Mouse (Mus musculus) adrenal gland (tissue): ENCODE data around the gene Uba52.

Experiments used
- intact Hi-C: fragments of 180-260 bp; cut with DNase I; formaldehyde crosslinking; loops from one replicate; pipeline ENCODE4 v1.15.1; 2025
- long read RNA-seq, 2 experiments: library from polyadenylated mRNA; unstranded; transcript quantifications; one replicate each; pipeline ENCODE4 v2.0.0; 2020; ENCODE audit warnings: borderline replicate concordance in 1 of 2; ENCODE audit not compliant: insufficient replicate concordance in 1 of 2

The Uba52 gene
- long read RNA-seq, experiment 1, transcript Uba52-203 (4 exons, 711 nt), result major isoform, 1,317 of 1,576 reads
- long read RNA-seq, experiment 1, transcript Uba52-208 (3 exons, 387 nt), result minor isoform, 10 of 1,576 reads
- long read RNA-seq, experiment 1, transcript Uba52-205 (4 exons, 705 nt), result minor isoform, 63 of 1,576 reads
- long read RNA-seq, experiment 1, transcript Uba52-201 (4 exons, 541 nt), result minor isoform, 139 of 1,576 reads
- long read RNA-seq, experiment 1, partial matches to known transcripts, result 0 of 1,576 reads
- long read RNA-seq, experiment 1, other reads (novel, unspliced or antisense), result 40 of 1,576 reads
- long read RNA-seq, experiment 2, transcript Uba52-203 (4 exons, 711 nt), result major isoform, 1,304 of 1,540 reads
- long read RNA-seq, experiment 2, transcript Uba52-208 (3 exons, 387 nt), result minor isoform, 10 of 1,540 reads
- long read RNA-seq, experiment 2, transcript Uba52-205 (4 exons, 705 nt), result minor isoform, 39 of 1,540 reads
- long read RNA-seq, experiment 2, transcript Uba52-201 (4 exons, 541 nt), result minor isoform, 122 of 1,540 reads
- long read RNA-seq, experiment 2, partial matches to known transcripts, result 12 of 1,540 reads
- long read RNA-seq, experiment 2, other reads (novel, unspliced or antisense), result 43 of 1,540 reads

- intact Hi-C loops, result no loop called here
These were observed at the start of gene Uba52 for GRCm38 (mm10) chr8:70510228-70510915. Gene Uba52 (minus strand): TSS chr8:70510801.

DNA sequence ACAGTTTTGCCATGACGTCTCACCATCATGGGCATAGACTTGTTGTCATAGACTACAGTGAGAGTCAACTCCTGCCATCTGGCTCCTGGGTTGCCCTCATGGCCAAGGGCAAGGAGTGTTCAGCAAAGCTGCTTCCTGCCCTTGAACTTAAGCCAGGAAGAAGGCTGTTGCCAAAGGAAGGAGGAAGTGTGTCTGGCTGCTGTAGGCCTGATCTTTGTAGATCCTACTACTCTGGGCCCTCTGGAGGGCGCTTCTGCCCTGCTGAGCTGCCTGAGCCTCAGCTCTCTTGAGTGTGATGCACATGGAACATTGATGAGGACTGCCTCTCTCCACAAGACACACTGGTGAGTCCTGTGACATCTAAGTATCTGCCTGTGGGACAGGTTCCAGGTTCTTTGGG, 49.5 kb upstream of the Uba52 start:
- intact Hi-C loops, result loop anchor here (2.0 kb wide), 1 partner anchor 25 kb away; no protein-coding TSS in a partner anchor

GRCm38 (mm10) chr8:70558983-70559382, 48.4 kb upstream of the Uba52 start:
- intact Hi-C loops, result no loop called here

GRCm38 (mm10) chr8:70558334-70558733, 47.7 kb upstream of the Uba52 start:
- intact Hi-C loops, result no loop called here

- intact Hi-C loops, result no loop called here
These were observed 44.6 kb upstream of the Uba52 start for GRCm38 (mm10) chr8:70555079-70555747.

- intact Hi-C loops, result loop anchor here (5.0 kb wide), 1 partner anchor 34 kb away; no protein-coding TSS in a partner anchor
These were observed 43.1 kb upstream of the Uba52 start for GRCm38 (mm10) chr8:70553740-70554139.

GRCm38 (mm10) chr8:70552836-70553235, 42.2 kb upstream of the Uba52 start:
- intact Hi-C loops, result loop anchor here (5.0 kb wide), 1 partner anchor 34 kb away; no protein-coding TSS in a partner anchor

DNA sequence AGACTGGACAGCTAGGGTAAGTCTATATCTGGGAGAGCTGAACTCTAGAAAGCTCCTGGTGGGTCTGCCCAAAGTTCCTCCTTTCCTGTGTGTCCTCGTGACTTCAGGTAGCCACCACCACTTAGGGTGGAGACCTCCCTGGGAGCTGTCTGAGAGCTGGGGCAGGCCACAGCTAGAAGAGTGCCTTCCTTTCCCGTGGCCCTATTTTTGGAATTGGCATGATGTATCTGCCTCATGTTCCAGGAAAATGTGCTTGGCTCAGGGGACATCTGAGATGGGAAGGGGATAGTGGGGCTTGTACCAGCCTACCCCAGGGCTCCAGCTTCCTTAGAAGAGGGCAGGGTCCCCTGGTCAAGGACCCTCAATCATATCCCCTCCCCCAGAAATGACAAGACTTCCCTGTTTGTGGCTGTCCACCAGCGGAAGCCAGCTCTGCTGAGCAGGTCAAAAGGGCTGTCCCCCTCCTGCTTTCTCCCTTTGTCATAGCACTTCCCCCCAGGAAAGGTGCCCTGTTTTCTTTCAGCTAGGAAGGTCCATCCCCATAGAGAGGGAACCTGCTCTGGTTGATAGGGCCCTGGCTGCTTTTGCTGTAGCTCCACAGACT, 41.1 kb upstream of the Uba52 start:
- intact Hi-C loops, result loop anchor here (5.0 kb wide), 1 partner anchor 36 kb away; no protein-coding TSS in a partner anchor

GRCm38 (mm10) chr8:70549412-70550184, 39.0 kb upstream of the Uba52 start:
- intact Hi-C loops, result loop anchor here (5.0 kb wide), 1 partner anchor 38 kb away; no protein-coding TSS in a partner anchor

- intact Hi-C loops, result no loop called here
These were observed 37.2 kb upstream of the Uba52 start for GRCm38 (mm10) chr8:70547762-70548161.

- intact Hi-C loops, result no loop called here
These were observed 35.8 kb upstream of the Uba52 start for GRCm38 (mm10) chr8:70546412-70546811.

DNA sequence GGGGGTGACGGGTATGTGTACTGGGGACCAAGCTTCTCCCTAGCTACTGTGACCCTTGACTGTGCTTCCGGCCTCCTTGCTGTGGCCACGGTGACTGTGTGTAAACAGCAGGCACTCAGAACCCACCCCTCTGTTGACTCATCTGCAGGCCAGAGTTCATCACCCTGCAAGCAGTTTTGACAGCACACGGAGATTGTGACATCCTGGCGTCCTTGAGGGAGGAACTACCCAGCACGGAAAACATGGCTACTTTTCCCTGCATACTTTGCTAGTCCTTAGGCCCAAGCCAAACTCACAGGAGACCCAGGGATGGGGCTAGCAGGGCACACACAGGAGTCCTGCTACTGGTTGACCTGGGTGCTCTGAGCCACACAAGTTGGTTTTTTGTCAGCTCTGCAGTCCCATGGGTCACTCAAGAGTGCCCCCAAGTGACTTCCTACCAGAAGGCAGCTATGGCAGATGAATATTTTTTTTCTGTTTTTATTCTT, 33.6 kb upstream of the Uba52 start:
- intact Hi-C loops, result no loop called here

DNA sequence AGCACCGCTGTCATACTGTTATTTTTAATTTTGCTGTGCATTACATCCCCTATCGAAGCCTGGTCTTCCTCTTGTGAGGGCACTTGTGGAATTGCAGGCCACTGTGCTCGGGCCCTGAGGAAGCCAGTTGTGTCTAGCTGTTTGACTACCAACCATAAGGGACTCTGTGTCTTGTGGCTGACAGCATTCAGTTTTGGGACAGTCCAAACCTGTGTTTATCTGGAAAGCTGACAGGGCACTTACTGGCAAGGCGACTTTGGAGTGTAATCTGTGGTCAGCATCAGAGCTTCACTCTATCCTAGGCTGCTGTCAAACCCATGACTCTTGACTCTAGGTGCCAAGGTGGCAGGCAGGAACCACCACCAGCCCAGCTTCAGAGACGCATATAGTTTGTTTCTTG, 30.5 kb upstream of the Uba52 start:
- intact Hi-C loops, result no loop called here

DNA sequence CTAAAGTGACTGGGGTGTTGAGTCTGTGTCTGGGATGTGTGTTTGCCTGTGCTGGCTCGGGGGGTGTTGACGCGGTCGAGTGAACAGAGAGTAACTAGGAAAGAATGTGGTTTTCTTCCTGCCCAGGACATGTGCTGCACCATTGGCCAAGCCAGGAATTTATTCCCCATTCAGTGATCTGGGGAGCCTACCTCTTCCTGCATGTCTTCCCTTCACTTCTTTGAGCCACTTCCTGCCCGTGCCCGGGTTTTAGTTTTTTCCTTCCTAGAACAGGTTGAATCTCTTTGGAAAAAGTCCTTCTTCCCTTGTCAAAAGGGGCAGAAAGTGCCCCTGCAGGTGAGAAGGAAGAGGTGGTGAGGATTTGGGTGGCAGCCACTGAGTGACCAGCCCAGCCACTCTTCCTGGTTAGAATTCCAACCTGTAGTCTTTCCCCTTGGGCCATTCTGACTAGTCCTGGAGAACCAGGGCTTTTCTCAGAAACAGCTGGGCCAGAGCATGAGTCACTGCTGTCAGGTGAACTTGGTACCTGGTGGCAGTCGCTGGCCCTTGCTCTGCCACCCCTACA, 30.0 kb upstream of the Uba52 start:
- intact Hi-C loops, result no loop called here

DNA sequence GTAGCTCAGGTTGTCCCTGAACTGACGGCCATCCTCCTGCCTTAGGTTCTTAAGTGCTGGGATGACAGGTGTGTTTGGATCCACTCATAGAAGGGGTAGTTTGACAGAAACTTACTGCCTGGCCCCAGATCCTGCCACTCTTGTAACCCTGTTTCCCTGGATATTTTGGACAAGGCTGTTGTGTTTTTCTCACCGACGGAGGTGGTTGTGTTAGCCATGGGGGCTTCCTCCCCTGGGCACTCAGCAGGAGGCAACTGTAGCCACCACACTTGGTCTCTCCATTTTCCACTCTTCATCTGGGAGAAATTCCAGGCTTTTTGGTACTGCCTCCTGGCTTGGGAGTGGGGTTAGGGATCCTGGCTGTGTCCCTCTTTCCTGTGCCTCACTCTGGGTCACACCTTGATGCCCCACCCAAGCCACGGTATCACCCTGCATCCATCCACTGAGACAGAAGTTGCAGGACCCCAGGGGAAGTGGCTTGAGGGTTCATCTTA, 29.5 kb upstream of the Uba52 start:
- intact Hi-C loops, result no loop called here

DNA sequence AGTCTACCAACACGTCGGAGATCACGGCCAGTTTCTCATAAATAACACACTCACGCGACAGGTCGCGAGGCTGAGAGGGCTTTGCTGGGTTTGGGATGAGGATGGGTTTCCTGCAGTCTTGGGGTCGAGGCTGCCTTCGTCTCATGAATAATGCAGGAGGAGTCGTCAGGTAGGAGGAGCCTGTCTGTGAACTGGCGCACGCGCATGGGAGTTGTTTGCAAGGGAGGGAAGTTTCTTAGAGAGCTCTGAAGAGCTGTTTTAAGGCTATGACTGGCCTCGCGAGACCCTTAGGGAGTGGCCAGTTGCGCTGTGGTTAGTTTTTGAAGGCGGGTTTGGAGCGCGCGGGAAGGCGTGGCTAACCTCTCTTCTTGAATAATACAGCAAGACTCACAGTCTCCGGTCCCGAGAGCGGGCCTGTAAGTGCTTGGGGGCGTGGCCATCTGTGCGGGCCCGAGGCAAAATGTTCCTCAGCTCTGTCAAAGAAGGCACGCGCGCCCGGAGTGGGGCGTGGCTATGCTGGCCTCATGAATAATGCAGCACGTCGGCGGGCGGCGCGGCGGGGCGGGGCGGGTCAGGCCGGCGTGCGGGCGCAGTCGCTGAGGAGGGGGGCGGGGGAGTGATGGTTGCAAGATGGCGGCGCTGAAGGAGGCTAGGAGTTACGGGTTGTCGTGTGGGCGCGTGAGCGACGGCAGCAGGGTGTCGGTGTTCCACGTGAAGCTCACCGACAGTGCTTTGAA, 28.6 kb upstream of the Uba52 start, which contains the start of gene Ell:
Gene Ell (plus strand): TSS at position 381 of the 737 bp plus-strand sequence.
- intact Hi-C loops, result no loop called here

GRCm38 (mm10) chr8:70538633-70539076, 28.1 kb upstream of the Uba52 start:
- intact Hi-C loops, result no loop called here

- intact Hi-C loops, result no loop called here
These were observed 27.5 kb upstream of the Uba52 start for GRCm38 (mm10) chr8:70538024-70538579.
